Mouse (Mus musculus): ENCODE measurements around the gene Lhx4. TPM values are rescaled to one million over a fixed set of nuclear protein-coding genes. Genes with fewer than 3 reads are reported as not detected.

Lhx4 gene
- total RNA-seq, 1 experiment: 0.13 TPM

DNA sequence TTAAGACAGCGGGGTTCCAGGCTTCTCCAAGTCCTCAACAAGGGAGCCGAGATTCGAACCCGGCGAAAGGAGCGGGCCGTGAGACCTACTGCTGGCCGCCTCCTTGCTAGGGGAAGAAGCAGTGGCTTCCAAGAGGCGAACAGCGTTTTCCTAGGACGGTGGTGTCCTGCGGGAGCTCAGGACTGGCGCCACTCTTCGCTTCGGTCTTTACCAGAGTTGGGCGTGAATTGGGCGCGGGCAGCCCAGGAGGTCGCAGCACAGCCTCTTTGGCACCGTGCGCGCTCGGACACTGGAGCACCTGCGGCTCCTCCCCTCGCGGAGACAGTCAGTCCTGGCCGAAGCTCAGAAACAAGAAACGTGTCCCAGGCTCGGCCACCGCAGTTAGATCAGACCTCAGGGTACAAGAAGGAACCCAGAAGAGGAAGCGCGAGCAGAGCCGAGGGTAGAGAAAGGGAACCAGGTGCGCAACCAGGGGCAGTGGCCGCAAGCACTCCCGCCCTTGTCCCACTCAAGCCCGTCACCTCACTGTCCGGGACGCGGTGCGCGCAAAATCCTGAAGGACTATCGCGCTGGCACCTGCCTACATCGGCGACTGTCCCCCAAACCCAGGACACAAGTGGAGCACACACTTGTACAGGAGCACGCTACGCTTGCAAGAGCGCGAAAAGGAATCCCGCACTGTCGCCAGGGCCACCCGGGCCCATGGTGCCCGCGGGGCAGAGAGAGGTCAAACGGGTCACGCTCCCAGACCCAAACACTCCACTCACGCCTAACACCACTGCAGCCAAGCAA lies 14.3 kb downstream of the Lhx4 start:
- peaks cover 0 to 4% of the 10 kb centered on the region in 2 experiments; a peak in 1 of 4 replicates for H3K4me1 ChIP-seq (ENCODE audit: control insufficient read depth in 2 of 2, insufficient read depth in 2 of 2, low read length in 2 of 2, poor library complexity in 1 of 2)
- peak overlapping the region; percentile 5 to 20; a peak in 2 of 4 replicates for H3K4me3 ChIP-seq (ENCODE audit: insufficient read depth in 1 of 2, low read depth in 1 of 2, low read length in 2 of 2, poor library complexity in 1 of 2, severe bottlenecking in 1 of 2)
- H3K27ac ChIP-seq (ENCODE audit: insufficient read depth, low read depth, low read length, poor library complexity, severe bottlenecking): no peak overlapping the region
- no peak overlapping the region for H3K9ac ChIP-seq (ENCODE audit: insufficient read depth, low read depth, low read length, poor library complexity, severe bottlenecking)
- H3K9me3 ChIP-seq (ENCODE audit: control insufficient read depth, insufficient read depth, low read depth, low read length): no peaks in the 10 kb centered on the region
- TF ChIP-seq ZC3H11A (IDR thresholded peaks at IDR 0.05; ENCODE audit: borderline replicate concordance, low read depth, low read length) (no peak), CHD2 (IDR thresholded peaks at IDR 0.05; ENCODE audit: low read depth, low read length) (no peak), MAFK (IDR thresholded peaks at IDR 0.05; ENCODE audit: insufficient read depth, low read depth, low read length) (no peak), HCFC1 (IDR thresholded peaks at IDR 0.05; ENCODE audit: borderline replicate concordance, insufficient read depth, low read length) (no peak), ZNF384 (IDR thresholded peaks at IDR 0.05; ENCODE audit: low read depth, low read length) (no peak)
- in situ Hi-C loops (cut with MboI; ENCODE audit: low sequenced_read_pairs in 2 of 2, unreplicated experiment in 2 of 2): loop anchor here (25.0 kb wide), 2 partner anchors 500 to 650 kb away; partner anchors contain the start of genes Ier5 (in 2 of the 2) and BC034090 (in 1 of the 2)
- H3K36me3 ChIP-seq (ENCODE audit: control insufficient read depth, insufficient read depth, low read length, poor library complexity, severe bottlenecking): no peaks in the 10 kb centered on the region
- no peak for DNase-seq (ENCODE audit: low read depth, low spot score)

DNA sequence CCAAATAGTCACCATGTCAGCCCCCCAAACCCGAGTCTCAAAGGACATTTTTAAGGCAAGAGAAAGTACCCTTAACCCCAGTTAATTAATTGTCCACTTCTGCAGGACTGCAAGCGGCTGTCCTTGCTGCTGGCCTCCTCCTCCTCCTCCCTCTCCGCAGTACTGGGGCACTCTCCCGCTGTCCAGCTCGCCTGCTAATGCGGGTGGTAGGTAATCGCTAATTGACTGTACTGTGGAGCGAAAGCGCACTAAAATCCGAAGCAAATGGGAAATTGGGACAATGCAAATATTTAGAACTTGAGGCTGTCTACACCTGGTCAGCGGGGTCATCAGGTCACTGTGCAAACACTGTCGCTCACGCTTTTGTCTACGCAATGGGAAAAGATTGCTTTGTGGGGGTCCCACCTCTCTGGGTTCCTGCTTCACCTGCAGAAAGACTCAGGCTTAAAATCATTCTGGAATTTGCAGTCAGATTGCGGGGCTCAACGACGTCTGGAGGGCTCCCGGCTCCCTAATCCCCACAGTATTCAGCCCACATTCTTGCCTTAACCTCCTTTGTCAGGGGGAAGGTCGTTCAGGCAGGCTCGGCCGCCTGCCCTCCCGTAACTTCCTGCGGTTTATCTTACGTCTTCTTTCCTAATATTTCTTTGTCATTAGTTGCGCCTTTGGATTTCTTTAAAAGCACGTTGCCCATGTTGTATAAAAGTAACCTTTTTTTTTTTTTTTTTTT lies 15.2 kb downstream of the Lhx4 start:
- H3K4me1 ChIP-seq (ENCODE audit: control insufficient read depth in 2 of 2, insufficient read depth in 2 of 2, low read length in 2 of 2, poor library complexity in 1 of 2): peaks cover 0 to 2% of the 10 kb centered on the region in 2 experiments; a peak in 1 of 4 replicates
- no peaks in the 10 kb centered on the region for H3K9me3 ChIP-seq (ENCODE audit: control insufficient read depth, insufficient read depth, low read depth, low read length)
- H3K27ac ChIP-seq (ENCODE audit: insufficient read depth, low read depth, low read length, poor library complexity, severe bottlenecking): no peak overlapping the region
- no peak overlapping the region for H3K9ac ChIP-seq (ENCODE audit: insufficient read depth, low read depth, low read length, poor library complexity, severe bottlenecking)
- 0 out of 4 replicates have a peak overlapping the region, but pooled peaks of 1 of the 2 experiments have one; percentile 13 for H3K4me3 ChIP-seq (ENCODE audit: insufficient read depth in 1 of 2, low read depth in 1 of 2, low read length in 2 of 2, poor library complexity in 1 of 2, severe bottlenecking in 1 of 2)
- in situ Hi-C loops (cut with MboI; ENCODE audit: low sequenced_read_pairs in 2 of 2, unreplicated experiment in 2 of 2): loop anchor here (25.0 kb wide), 2 partner anchors 499 to 649 kb away; partner anchors contain the start of genes Ier5 (in 2 of the 2) and BC034090 (in 1 of the 2)
- no peaks in the 10 kb centered on the region for H3K36me3 ChIP-seq (ENCODE audit: control insufficient read depth, insufficient read depth, low read length, poor library complexity, severe bottlenecking)
- DNase-seq (ENCODE audit: low read depth, low spot score): no peak
- no peak for TF ChIP-seq MAFK (IDR thresholded peaks at IDR 0.05; ENCODE audit: insufficient read depth, low read depth, low read length)
- no peak for TF ChIP-seq CHD2 (IDR thresholded peaks at IDR 0.05; ENCODE audit: low read depth, low read length)
- TF ChIP-seq HCFC1 (IDR thresholded peaks at IDR 0.05; ENCODE audit: borderline replicate concordance, insufficient read depth, low read length): no peak
- no peak for TF ChIP-seq ZC3H11A (IDR thresholded peaks at IDR 0.05; ENCODE audit: borderline replicate concordance, low read depth, low read length)
- no peak for TF ChIP-seq ZNF384 (IDR thresholded peaks at IDR 0.05; ENCODE audit: low read depth, low read length)

DNA sequence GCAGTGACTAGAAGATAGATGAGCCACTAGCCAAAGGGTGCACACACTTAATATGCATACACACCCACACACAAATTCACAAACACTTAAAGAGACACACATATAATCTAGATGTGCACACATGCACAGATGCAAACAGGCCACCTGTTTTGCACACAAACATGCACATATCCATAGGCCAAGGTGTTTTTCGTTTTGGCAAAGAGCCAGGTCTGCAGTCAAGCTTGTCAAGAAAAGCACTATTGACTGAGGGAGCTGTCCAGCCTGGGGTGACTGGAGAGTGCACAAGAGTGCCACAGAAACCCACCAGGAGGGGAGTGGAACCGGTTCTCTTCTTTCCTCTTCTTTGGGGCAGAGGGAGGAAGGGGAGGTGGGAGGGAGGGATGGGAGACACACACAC lies 20.3 kb downstream of the Lhx4 start:
- DNase-seq (ENCODE audit: low read depth, low spot score): no peak
- no peaks in the 10 kb centered on the region for H3K9me3 ChIP-seq (ENCODE audit: control insufficient read depth, insufficient read depth, low read depth, low read length)
- no peak overlapping the region for H3K4me3 ChIP-seq (ENCODE audit: insufficient read depth in 1 of 2, low read depth in 1 of 2, low read length in 2 of 2, poor library complexity in 1 of 2, severe bottlenecking in 1 of 2)
- in situ Hi-C loops (cut with MboI; ENCODE audit: low sequenced_read_pairs in 2 of 2, unreplicated experiment in 2 of 2): loop anchor here (25.0 kb wide), 2 partner anchors 494 to 644 kb away; partner anchors contain the start of genes Ier5 (in 2 of the 2) and BC034090 (in 1 of the 2)
- peaks cover 0 to 2% of the 10 kb centered on the region in 2 experiments; a peak in 1 of 4 replicates for H3K4me1 ChIP-seq (ENCODE audit: control insufficient read depth in 2 of 2, insufficient read depth in 2 of 2, low read length in 2 of 2, poor library complexity in 1 of 2)
- no peak overlapping the region for H3K27ac ChIP-seq (ENCODE audit: insufficient read depth, low read depth, low read length, poor library complexity, severe bottlenecking)
- TF ChIP-seq MAFK (IDR thresholded peaks at IDR 0.05; ENCODE audit: insufficient read depth, low read depth, low read length) (no peak), CHD2 (IDR thresholded peaks at IDR 0.05; ENCODE audit: low read depth, low read length) (no peak), ZNF384 (IDR thresholded peaks at IDR 0.05; ENCODE audit: low read depth, low read length) (no peak), HCFC1 (IDR thresholded peaks at IDR 0.05; ENCODE audit: borderline replicate concordance, insufficient read depth, low read length) (no peak), ZC3H11A (IDR thresholded peaks at IDR 0.05; ENCODE audit: borderline replicate concordance, low read depth, low read length) (no peak)
- no peak overlapping the region for H3K9ac ChIP-seq (ENCODE audit: insufficient read depth, low read depth, low read length, poor library complexity, severe bottlenecking)
- H3K36me3 ChIP-seq (ENCODE audit: control insufficient read depth, insufficient read depth, low read length, poor library complexity, severe bottlenecking): no peaks in the 10 kb centered on the region

DNA sequence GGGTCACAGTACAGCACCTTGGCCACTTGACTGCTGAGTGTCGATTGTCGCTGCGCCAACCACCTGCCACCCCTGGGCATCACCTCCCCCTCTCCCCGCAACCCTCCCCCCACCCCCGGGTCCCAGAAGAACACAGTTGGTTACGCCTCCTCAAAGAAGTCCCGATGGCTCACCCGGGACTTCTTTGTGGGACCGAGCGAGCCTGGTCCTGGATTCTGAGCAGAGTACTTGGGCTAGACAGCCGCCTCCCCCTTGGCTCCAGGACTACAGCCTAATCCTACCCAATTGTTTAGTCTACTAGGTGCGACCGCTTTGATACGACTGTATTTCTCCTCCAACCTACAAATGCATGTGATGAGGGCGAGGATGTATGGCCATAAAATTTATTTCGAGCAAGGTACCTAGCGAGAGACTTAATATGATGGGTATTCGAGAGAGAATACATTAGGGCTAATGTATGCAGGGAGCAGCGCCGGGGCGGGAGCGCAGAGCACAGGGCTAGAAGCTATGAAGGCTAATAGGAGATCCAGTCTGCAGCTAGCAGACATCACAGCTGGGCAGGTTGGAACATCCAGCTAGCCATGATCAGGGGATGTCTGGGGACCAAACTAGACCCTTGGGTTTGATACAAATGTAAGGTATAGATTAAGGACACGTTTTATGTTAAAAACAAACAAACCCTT lies 22.2 kb downstream of the Lhx4 start:
- no peak overlapping the region for H3K9ac ChIP-seq (ENCODE audit: insufficient read depth, low read depth, low read length, poor library complexity, severe bottlenecking)
- peaks cover 0 to 2% of the 10 kb centered on the region in 2 experiments; a peak in 1 of 4 replicates for H3K4me1 ChIP-seq (ENCODE audit: control insufficient read depth in 2 of 2, insufficient read depth in 2 of 2, low read length in 2 of 2, poor library complexity in 1 of 2)
- no peak for DNase-seq (ENCODE audit: low read depth, low spot score)
- H3K9me3 ChIP-seq (ENCODE audit: control insufficient read depth, insufficient read depth, low read depth, low read length): no peaks in the 10 kb centered on the region
- in situ Hi-C loops (cut with MboI; ENCODE audit: low sequenced_read_pairs in 2 of 2, unreplicated experiment in 2 of 2): loop anchor here (25.0 kb wide), 2 partner anchors 492 to 642 kb away; partner anchors contain the start of genes Ier5 (in 2 of the 2) and BC034090 (in 1 of the 2)
- H3K36me3 ChIP-seq (ENCODE audit: control insufficient read depth, insufficient read depth, low read length, poor library complexity, severe bottlenecking): no peaks in the 10 kb centered on the region
- H3K4me3 ChIP-seq (ENCODE audit: insufficient read depth in 1 of 2, low read depth in 1 of 2, low read length in 2 of 2, poor library complexity in 1 of 2, severe bottlenecking in 1 of 2): peak overlapping the region in 1 of 2 experiments; percentile 6; a peak in 1 of 4 replicates
- no peak overlapping the region for H3K27ac ChIP-seq (ENCODE audit: insufficient read depth, low read depth, low read length, poor library complexity, severe bottlenecking)
- no peak for TF ChIP-seq ZNF384 (IDR thresholded peaks at IDR 0.05; ENCODE audit: low read depth, low read length)
- no peak for TF ChIP-seq MAFK (IDR thresholded peaks at IDR 0.05; ENCODE audit: insufficient read depth, low read depth, low read length)
